Mouse (Mus musculus): ENCODE measurements around the gene Ubac1.

DNA sequence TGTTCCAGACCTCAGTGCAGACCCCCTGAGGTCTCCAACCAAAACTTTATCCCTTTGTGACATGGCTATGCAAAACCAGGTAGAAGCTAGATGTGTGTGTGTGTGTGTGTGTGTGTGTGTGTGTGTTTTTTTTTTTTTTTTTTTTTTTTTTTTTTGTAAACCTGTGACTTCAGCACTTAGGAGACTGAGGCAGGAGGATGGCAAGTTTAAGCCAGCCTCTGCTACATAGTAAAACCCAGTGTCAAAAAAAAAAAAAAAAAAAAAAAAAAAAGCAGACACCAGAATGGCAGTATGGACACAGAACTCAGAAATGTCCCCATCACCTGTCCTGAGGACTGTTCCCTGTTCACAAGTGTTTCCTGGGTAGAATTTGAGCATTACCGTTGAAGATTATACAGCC, 31.9 kb downstream of the Ubac1 start:
- no peak for TF ChIP-seq EP300 (IDR thresholded peaks at IDR 0.05)
- no peak for TF ChIP-seq CTCF (IDR thresholded peaks at IDR 0.05)
